Mouse (Mus musculus) lung, adult 2 months (tissue): ENCODE data around the gene Tas2r135.

Experiments
- CTCF ChIP-seq: fragments of 200-500 bp; IDR thresholded peaks from 2 replicates; pipeline ENCODE4 v1.5.1; 2011; ENCODE audit warnings: mild to moderate bottlenecking, low read length, control low read depth; ENCODE audit not compliant: insufficient read depth
- POLR2A ChIP-seq: fragments of 200-500 bp; IDR thresholded peaks from 2 replicates; pipeline ENCODE4 v1.6.1; 2011; ENCODE audit warnings: low read depth, mild to moderate bottlenecking, control low read depth, low read length, borderline replicate concordance; ENCODE audit errors: extremely low read depth

DNA sequence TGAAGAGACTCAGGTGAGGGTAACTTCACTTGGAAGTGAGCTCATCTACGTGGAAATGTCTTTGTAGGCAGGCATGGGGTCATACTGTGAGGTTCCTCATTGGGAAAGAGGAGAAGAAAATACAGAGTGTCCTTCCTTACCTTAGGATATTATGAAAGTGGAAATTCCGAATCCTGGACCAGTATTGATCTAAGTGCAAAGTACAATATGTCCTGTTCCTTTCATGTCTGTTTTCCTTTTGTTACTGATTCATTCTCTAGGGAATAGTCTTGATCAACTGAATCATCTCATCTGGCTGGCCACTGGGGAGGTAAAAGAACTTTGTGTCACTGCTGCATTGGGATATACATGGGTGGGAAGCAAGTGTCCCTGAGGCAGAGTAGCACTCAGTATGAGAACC is 30.3 kb downstream of the Tas2r135 start:
- no peak for TF ChIP-seq CTCF
- TF ChIP-seq POLR2A, result no peak
